Mouse (Mus musculus): Measurements from ENCODE around the gene Efl1. TPM values are rescaled to one million over a fixed set of nuclear protein-coding genes. Genes with fewer than 3 reads are reported as not detected.
"Not testable (repeated sequence)": the region's sequence is repeated elsewhere in the genome, so short reads cannot be mapped to it uniquely, and the experiment has no call there.

Gene Efl1
- polyA plus RNA-seq, 2 experiments from 2014 or later, result 40.0 to 41.0 TPM

DNA sequence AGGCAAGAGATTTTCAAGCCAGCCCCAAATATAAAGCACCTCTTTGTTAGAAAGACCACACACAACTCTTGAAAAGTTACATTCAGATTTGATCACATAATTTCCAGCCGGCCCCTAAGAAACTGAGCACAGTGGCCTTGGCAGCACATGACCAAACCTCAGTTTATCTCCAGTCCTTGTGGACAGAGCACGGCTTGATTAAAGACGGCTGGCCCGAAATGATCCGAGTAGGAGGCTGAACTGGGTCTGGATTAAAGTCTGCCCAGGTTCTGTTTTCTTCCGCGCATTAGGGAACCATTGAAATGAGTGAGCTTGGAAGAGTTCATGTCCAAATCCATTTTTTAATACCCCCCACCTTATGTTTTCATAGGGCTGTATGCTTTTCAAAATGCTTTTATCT, 72.1 kb downstream of the Efl1 start:
- ATAC-seq, result no peak

DNA sequence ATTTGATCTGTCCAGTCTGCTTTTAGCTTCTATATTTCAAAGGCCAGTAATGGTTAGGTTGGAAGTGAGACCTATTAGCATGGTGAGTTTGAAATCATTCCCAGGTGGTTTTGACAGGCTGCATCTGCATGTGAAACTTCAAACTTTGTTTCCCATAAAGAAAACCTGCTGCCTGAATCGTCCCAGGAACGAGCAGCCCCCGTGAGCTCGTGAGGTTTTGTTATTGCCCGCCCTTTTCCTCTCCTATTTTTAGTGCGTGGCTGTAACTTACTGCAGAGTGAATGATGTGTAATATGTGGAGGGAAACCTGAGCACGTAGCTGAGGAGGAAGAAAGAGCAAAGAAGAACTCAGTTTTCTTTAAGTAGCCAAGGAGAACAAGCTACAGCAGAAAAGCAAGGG, 72.5 kb downstream of the Efl1 start:
- ATAC-seq, result no peak

GRCm38 (mm10) chr7:82722486-82723123, 74.2 kb downstream of the Efl1 start:
- no peak for ATAC-seq

DNA sequence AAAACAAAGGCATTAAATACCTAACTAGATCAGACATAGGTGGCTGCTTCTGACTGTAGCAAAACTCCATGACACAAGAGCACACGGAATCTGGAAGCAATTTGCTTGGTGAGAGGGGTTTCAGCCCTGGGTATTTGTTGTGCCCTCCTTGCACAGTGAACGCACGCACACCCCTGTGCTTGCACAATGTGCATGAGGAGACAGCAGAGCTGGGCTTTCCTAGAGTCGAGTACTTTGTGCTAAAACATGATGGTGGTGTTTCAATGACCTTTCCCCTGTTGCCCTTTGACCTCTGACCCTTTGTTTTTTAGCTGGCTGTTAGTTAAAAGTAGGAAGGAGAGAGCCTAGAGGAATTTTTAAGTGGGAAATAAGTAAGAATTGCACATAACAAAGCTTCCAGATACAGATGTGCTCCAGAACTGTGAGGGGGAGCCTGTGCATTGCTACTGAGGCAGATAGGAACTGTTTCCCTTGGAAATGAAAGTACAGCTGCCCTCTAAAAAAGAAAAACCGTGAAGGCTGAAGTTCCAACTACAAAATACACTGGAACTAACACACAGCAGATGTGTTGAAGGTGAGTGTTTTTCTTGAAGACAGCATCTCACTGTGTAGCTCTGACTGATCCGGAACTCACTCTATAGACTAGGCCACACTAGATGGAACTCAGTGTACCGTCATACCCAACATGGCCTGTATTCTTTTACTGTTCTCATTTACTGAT, 74.9 kb downstream of the Efl1 start:
- no peak for ATAC-seq

DNA sequence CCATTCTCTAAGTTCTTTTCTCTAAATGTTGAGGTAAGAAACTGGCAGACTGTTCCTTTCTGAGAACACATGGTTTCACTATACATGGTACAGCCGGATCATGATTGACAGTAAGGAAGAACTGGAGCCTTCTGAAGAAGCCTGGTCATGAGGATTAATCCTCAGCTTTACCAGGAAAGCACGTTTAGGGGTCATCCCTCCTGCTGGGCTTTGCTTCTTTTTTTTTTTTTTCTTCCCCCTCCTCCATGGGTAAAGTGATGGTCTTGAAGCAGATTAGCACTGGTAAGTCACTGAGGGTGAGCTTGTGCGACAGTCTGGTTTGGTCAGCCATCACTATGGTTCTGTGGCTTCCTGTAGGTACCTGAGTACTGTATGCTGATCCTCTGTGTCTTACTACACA, 76.1 kb downstream of the Efl1 start:
- no peak for ATAC-seq

- no peak for ATAC-seq
Observed at GRCm38 (mm10) chr7:82725006-82725636, 76.7 kb downstream of the Efl1 start.

DNA sequence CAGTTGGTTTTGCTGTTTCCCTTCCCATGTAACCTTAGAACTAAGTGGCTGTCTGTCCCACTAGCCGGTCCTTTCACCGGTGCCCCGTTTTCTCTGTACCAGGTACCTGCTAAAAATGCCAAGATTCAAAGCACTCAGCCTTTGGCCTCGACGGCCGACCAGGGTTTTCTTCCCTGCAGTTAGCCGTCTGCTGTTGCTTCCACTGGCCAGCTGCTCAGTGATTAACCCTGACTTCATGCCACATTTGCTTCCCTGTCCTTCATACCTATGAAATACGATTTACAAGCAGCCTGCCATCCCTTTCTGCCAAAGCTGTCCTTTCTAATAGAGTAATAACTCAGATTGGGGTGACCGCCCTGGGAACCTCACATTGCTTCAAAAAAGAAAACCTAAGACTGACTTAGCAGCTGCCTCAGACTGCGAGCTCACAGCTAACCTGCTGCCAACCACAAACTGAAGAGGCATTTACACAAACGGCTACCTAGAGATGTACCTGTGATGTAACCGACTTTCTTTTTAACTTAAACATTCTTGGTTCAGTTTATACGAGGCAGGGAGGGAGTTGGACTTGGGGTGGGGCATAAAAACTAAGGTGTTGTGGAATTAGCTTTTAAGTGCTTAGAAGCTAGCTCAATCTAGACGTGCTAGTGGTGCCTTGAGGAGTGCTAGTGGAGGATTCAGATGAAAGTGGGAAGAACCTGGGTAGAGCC, 77.5 kb downstream of the Efl1 start:
- no peak for ATAC-seq

GRCm38 (mm10) chr7:82727066-82727465, 78.7 kb downstream of the Efl1 start:
- no peak for ATAC-seq

DNA sequence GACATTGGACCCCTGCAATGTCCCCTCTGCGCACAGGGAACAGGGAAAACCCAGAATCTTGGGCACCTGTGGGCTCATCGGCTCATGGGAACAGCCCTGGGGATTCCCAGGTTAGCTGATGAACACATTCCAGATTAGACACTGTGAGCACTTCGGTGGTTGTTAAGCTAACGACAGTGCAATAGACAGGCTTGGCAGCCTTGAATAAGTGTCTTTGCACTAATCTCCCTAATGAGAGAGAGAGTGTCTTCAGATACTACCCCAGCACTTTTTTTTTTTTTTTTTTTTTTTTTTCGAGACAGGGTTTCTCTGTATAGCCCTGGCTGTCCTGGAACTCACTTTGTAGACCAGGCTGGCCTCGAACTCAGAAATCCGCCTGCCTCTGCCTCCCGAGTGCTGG, 80.6 kb downstream of the Efl1 start:
- ATAC-seq, result not testable (repeated sequence)

- no peak for ATAC-seq
Observed at GRCm38 (mm10) chr7:82733118-82733517, 84.7 kb downstream of the Efl1 start.

DNA sequence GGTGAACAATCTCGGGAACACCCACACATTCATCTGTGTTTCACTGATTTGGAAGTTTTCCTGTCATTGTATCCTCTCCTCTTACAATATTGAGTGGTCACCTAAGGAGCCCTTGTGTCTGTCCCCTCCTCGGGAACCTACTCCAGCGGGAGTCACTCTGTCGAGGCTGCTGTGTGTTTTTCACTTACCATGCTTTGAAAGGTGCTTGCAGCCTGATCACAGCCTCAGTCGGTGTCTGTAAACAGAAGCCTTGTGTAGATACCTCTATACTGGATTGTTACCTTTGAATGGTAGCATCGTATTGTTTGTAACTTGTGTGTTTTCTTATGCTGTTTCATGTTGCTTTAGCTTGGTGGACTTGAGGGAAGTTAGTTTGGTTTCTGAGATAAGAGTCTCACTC, 85.6 kb downstream of the Efl1 start:
- no peak for ATAC-seq

DNA sequence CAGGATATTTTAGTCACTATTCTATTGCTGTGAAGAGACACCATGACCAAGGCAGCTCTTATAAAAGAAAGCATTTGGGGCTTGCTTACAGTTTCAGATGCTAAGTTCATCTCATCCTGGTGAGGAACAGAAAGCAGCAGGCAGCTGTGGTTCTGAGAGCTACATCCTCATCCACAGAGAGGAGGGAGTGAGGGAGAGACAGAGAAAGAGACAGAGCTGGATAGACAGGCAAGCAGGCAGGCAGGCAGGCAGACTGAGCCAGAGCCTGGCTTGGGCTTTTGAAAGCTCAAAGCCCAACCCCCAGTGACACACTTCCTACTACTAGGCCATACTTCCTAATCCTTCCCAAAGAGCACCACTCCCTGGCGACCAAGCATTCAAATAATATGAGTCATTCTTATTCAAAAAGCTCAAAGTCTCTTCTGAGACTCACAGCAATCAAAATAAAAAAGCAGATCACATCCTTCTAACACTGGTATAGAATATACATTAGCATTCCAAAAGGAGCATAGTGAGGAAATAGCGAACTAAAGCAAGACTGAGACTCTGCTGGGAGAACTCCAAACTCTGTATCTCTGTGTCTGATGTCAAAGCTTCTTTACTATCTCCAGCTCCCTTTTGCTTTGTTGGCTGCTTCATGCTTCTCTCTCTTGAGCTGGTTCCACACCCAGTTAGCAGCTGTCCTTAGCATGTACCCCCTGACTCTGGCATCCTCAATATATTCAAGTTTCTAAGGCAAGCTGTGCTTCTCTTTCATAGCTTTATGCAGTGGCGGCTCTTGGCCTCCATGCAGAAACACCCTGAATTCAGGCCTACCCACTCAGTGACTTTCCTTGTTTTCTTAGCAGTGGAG, 86.6 kb downstream of the Efl1 start:
- ATAC-seq, result no peak

- ATAC-seq, result no peak
Observed at GRCm38 (mm10) chr7:82743116-82743765, 94.8 kb downstream of the Efl1 start.

DNA sequence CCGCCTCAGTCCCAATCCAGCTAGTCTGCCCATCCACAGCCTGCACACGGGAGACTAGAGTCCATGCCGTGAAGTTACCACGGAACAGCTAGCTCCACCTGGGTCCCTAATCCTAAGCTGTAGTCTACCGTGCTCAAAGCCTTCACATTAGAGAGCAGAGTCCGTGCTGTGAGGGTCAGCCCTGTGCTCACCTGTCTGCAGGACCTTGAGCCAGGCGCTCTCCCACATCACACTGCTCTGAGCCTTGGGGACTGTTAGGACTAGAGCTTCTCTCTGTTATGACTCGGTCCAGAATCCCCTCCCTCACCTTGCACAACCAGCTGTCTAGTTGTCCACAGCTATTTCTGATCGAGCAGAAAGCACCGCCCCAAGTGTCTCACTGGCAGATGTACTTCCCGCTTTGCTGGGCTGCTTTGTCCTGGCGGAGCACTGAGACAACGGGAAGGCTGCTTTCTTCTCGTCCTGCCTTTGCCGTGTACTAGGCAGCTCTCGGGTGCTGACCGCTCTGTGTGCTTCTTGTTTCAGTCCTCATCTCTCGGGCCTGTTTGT, 95.8 kb downstream of the Efl1 start:
- ATAC-seq, result no peak

GRCm38 (mm10) chr7:82748812-82749211, 100.4 kb downstream of the Efl1 start:
- no peak for ATAC-seq

GRCm38 (mm10) chr7:82749239-82749638, 100.8 kb downstream of the Efl1 start:
- ATAC-seq, result no peak

DNA sequence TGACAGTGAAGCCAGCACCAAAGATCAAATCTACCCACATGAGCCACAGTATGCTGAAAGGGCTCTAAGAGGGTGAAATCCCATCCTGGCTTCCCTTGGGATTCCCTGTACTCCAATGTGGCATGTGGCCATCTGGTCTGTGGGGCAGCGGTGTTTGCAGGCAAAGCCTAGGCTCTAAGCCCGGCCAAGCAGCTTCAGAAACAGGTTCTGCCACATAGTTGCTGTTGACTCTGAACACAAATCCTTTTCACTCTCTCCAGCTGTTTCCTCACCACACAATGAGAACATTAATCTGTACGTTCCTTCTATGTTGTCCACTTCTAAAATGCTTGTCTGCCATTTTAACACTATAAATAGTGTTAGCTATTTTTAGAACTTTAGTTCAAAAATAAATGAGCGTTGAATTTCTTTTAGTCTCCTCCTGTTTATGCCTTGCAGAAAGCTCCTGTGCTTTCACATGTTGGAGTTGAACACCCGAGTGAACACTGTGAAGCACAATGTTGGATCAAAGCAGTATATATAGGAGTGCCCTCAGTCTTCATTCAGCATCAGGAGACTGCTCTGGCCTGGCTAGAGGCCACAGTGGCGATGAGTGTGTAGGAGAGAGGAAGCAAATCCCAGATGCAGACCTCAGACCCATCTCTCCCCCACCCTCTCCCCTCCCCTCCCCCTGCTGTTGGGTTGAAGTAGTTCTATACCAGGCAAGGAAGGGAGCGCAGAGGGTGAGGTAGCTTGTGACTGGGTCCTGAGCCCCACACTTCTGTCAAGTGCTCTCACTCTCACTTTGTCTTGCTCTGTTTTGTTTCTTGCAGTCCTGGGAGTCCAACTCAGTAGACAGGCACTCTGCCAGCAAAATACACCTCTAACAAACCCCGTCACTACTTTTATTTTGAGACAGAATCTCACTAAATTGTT, 104.0 kb downstream of the Efl1 start:
- no peak for ATAC-seq

DNA sequence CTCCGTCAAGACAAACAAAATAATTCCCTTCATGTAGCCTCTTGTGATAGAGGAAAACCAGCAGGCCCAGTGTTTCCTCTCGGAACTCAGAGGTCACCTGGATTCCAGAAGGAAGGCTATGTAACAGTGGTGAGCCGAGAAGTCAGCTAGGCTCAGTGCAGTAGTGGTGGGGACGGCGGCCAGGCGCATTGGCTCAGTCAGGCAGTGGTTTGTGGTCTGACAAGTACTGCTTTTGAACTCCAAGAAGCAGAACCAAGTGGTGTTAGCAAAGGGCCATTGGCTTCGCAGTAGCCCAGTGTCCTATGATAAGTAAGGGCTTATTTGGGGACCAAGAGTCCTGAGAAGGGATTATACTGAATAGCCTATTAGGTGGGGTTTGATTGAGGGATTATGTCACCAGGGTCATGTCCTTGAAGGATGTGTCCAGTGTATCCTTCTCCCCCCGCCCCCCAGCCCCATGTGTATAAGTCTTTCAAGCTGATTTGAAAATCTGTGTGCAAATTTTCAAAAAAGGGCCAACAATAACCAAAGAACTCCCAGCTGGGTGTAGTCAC, 107.3 kb downstream of the Efl1 start:
- no peak for ATAC-seq

GRCm38 (mm10) chr7:82758521-82758920, 110.1 kb downstream of the Efl1 start:
- no peak for ATAC-seq

DNA sequence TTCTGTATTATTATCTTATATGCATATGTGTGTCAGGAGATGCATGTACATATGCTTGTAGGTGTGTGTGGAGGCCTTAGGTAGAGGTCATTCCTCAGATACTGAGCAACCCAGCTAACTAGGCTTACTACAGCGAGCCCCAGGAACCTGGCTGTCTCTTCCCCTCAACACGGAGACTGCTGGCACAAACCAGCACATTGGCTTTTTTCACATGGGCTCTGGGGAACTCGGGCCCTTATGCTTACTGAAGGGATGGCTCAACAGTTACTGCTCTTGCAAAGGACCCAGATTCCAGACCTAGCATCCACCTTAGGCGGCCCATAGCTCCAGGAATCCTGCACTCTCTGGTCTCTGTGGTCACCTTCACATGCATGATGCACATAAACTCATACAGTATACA, 110.7 kb downstream of the Efl1 start:
- ATAC-seq, result no peak
